Mouse (Mus musculus) gastrocnemius, adult 8-10 months (tissue): ENCODE results near the gene Gsk3b. TPM values are rescaled to one million over a fixed set of nuclear protein-coding genes. Genes with fewer than 3 reads are reported as not detected.
"Not testable (repeated sequence)": the region's sequence is repeated elsewhere in the genome, so short reads cannot be mapped to it uniquely, and the experiment has no call there.

Experiments
- DNase-seq, 2 experiments: peaks; one replicate each; pipeline ENCODE4 v3.0.0; 2022; ENCODE audit warnings: low spot score in 2 of 2
- total RNA-seq, 4 experiments: library from RNA; stranded (reverse); gene quantifications; 2 replicates each; pipeline ENCODE4 v1.2.4; 2022

The Gsk3b gene
- total RNA-seq, 4 experiments from 2014 or later = 63.7 to 77.1 (median 71.3) TPM

- DNase-seq = no peak
Observed at GRCm38 (mm10) chr16:38100569-38100968, 11.8 kb downstream of the Gsk3b start.

GRCm38 (mm10) chr16:38105453-38105852, 16.7 kb downstream of the Gsk3b start:
- no peak for DNase-seq

- DNase-seq = no peak
Observed at GRCm38 (mm10) chr16:38106542-38106941, 17.7 kb downstream of the Gsk3b start.

GRCm38 (mm10) chr16:38110001-38110400, 21.2 kb downstream of the Gsk3b start:
- no peak for DNase-seq

GRCm38 (mm10) chr16:38110575-38110974, 21.8 kb downstream of the Gsk3b start:
- no peak for DNase-seq

- no peak for DNase-seq
Observed at GRCm38 (mm10) chr16:38114074-38114473, 25.3 kb downstream of the Gsk3b start.

GRCm38 (mm10) chr16:38117909-38118308, 29.1 kb downstream of the Gsk3b start:
- not testable (repeated sequence) for DNase-seq

- DNase-seq = no peak
Observed at GRCm38 (mm10) chr16:38118723-38119122, 29.9 kb downstream of the Gsk3b start.

GRCm38 (mm10) chr16:38119286-38119685, 30.5 kb downstream of the Gsk3b start:
- no peak for DNase-seq

- DNase-seq = no peak
Observed at GRCm38 (mm10) chr16:38129171-38129570, 40.4 kb downstream of the Gsk3b start.

GRCm38 (mm10) chr16:38131041-38131440, 42.2 kb downstream of the Gsk3b start:
- no peak for DNase-seq

GRCm38 (mm10) chr16:38131756-38132155, 43.0 kb downstream of the Gsk3b start:
- DNase-seq = no peak

- no peak for DNase-seq
Observed at GRCm38 (mm10) chr16:38132210-38132609, 43.4 kb downstream of the Gsk3b start.

- DNase-seq = no peak
Observed at GRCm38 (mm10) chr16:38137296-38137695, 48.5 kb downstream of the Gsk3b start.

- DNase-seq = no peak
Observed at GRCm38 (mm10) chr16:38144898-38145297, 56.1 kb downstream of the Gsk3b start.

- no peak for DNase-seq
Observed at GRCm38 (mm10) chr16:38150555-38150954, 61.8 kb downstream of the Gsk3b start.

GRCm38 (mm10) chr16:38157854-38158622, 69.2 kb downstream of the Gsk3b start:
- DNase-seq = no peak

GRCm38 (mm10) chr16:38162019-38162418, 73.2 kb downstream of the Gsk3b start:
- DNase-seq = no peak

- no peak for DNase-seq
Observed at GRCm38 (mm10) chr16:38164811-38165591, 76.2 kb downstream of the Gsk3b start.

- DNase-seq = no peak
Observed at GRCm38 (mm10) chr16:38168971-38169370, 80.2 kb downstream of the Gsk3b start.

- DNase-seq = no peak
Observed at GRCm38 (mm10) chr16:38179150-38179549, 90.3 kb downstream of the Gsk3b start.

GRCm38 (mm10) chr16:38181421-38181820, 92.6 kb downstream of the Gsk3b start:
- no peak for DNase-seq
